Mouse (Mus musculus): Measurements from ENCODE around the gene Tspan32. TPM values are rescaled to one million over a fixed set of nuclear protein-coding genes. Genes with fewer than 3 reads are reported as not detected.

The Tspan32 gene
- polyA plus RNA-seq, 1 experiment from 2014 or later = 2.2 TPM

GRCm38 (mm10) chr7:142995630-142996338 is 9.1 kb upstream of the Tspan32 start:
- no peak overlapping the region for H3K9ac ChIP-seq
- no peak overlapping the region for H3K4me3 ChIP-seq (replicated peaks)
- H3K27me3 ChIP-seq (replicated peaks) = no peaks in the 10 kb centered on the region
- no peaks in the 10 kb centered on the region for H3K9me3 ChIP-seq
- no peak overlapping the region for H3K27ac ChIP-seq
- ATAC-seq = peak; percentile 62; the same call in 1 of the 2 replicates
- WGBS = 66% methylated on average over 3 of the region's 3 CpGs
- H3K4me1 ChIP-seq (replicated peaks) = no peaks in the 10 kb centered on the region
- no peak overlapping the region for H3K4me2 ChIP-seq (replicated peaks)
- H3K36me3 ChIP-seq = no peaks in the 10 kb centered on the region

- no peak for ATAC-seq
- Histone ChIP-seq H3K36me3 (no peaks in the 10 kb centered on the region), H3K27ac (no peak overlapping the region), H3K9me3 (no peaks in the 10 kb centered on the region), H3K4me2 (replicated peaks) (no peak overlapping the region), H3K27me3 (replicated peaks) (no peaks in the 10 kb centered on the region), H3K4me1 (replicated peaks) (no peaks in the 10 kb centered on the region), H3K9ac (no peak overlapping the region), H3K4me3 (replicated peaks) (no peak overlapping the region)
- 80% methylated on average over 2 of the region's 2 CpGs for WGBS
Observed at GRCm38 (mm10) chr7:142996998-142997397, 7.8 kb upstream of the Tspan32 start.

- no peaks in the 10 kb centered on the region for H3K4me1 ChIP-seq (replicated peaks)
- H3K9me3 ChIP-seq = no peaks in the 10 kb centered on the region
- ATAC-seq = no peak
- no peaks in the 10 kb centered on the region for H3K36me3 ChIP-seq
- H3K4me3 ChIP-seq (replicated peaks) = no peak overlapping the region
- no peak overlapping the region for H3K4me2 ChIP-seq (replicated peaks)
- WGBS = 31% methylated on average over 3 of the region's 3 CpGs
- H3K9ac ChIP-seq = no peak overlapping the region
- no peak overlapping the region for H3K27ac ChIP-seq
- no peaks in the 10 kb centered on the region for H3K27me3 ChIP-seq (replicated peaks)
Observed at GRCm38 (mm10) chr7:142997403-142998150, 7.3 kb upstream of the Tspan32 start.

- no peaks in the 10 kb centered on the region for H3K9me3 ChIP-seq
- WGBS = 31% methylated on average over 3 of the region's 3 CpGs
- no peak overlapping the region for H3K9ac ChIP-seq
- no peaks in the 10 kb centered on the region for H3K27me3 ChIP-seq (replicated peaks)
- ATAC-seq = no peak; the same call in 1 of the 2 replicates
- H3K4me1 ChIP-seq (replicated peaks) = peaks cover 7% of the 10 kb centered on the region; the same call in 1 of the 2 replicates
- H3K36me3 ChIP-seq = no peaks in the 10 kb centered on the region
- H3K4me3 ChIP-seq (replicated peaks) = no peak overlapping the region
- H3K4me2 ChIP-seq (replicated peaks) = no peak overlapping the region
- no peak overlapping the region for H3K27ac ChIP-seq
Observed at GRCm38 (mm10) chr7:143002679-143003078, 2.2 kb upstream of the Tspan32 start.

- WGBS = 86% methylated on average over 6 of the region's 6 CpGs
- 0 out of 2 replicates have a peak overlapping the region, but pooled peaks have one; percentile 5 for H3K4me2 ChIP-seq (replicated peaks)
- peaks cover 27% of the 10 kb centered on the region for H3K4me1 ChIP-seq (replicated peaks)
- no peak overlapping the region for H3K9ac ChIP-seq
- no peaks in the 10 kb centered on the region for H3K27me3 ChIP-seq (replicated peaks)
- H3K36me3 ChIP-seq = no peaks in the 10 kb centered on the region
- H3K9me3 ChIP-seq = no peaks in the 10 kb centered on the region
- no peak overlapping the region for H3K4me3 ChIP-seq (replicated peaks)
- H3K27ac ChIP-seq = 0 out of 2 replicates have a peak overlapping the region, but pooled peaks have one; percentile 1
- ATAC-seq = no peak
Observed at GRCm38 (mm10) chr7:143005344-143006096, 674 bp downstream of the Tspan32 start.

- H3K36me3 ChIP-seq = no peaks in the 10 kb centered on the region
- 83% methylated on average over 2 of the region's 2 CpGs for WGBS
- no peaks in the 10 kb centered on the region for H3K27me3 ChIP-seq (replicated peaks)
- 0 out of 2 replicates have a peak overlapping the region, but pooled peaks have one; percentile 1 for H3K27ac ChIP-seq
- no peak overlapping the region for H3K4me2 ChIP-seq (replicated peaks)
- no peak; the same call in 1 of the 2 replicates for ATAC-seq
- no peak overlapping the region for H3K9ac ChIP-seq
- no peak overlapping the region for H3K4me3 ChIP-seq (replicated peaks)
- H3K9me3 ChIP-seq = no peaks in the 10 kb centered on the region
- peaks cover 34% of the 10 kb centered on the region for H3K4me1 ChIP-seq (replicated peaks)
Observed at GRCm38 (mm10) chr7:143006097-143006755, 1.4 kb downstream of the Tspan32 start.

- Histone ChIP-seq H3K27ac (no peak overlapping the region), H3K4me3 (replicated peaks) (no peak overlapping the region), H3K9ac (no peak overlapping the region)
Observed at GRCm38 (mm10) chr7:143006756-143007598, 2.1 kb downstream of the Tspan32 start.

GRCm38 (mm10) chr7:143007599-143008369 is 2.9 kb downstream of the Tspan32 start:
- Histone ChIP-seq H3K36me3 (no peaks in the 10 kb centered on the region), H3K4me3 (replicated peaks) (no peak overlapping the region), H3K9me3 (no peaks in the 10 kb centered on the region), H3K27me3 (replicated peaks) (no peaks in the 10 kb centered on the region), H3K27ac (peak overlapping the region; percentile 87), H3K4me2 (replicated peaks) (peak overlapping the region; percentile 30), H3K4me1 (replicated peaks) (peaks cover 47% of the 10 kb centered on the region), H3K9ac (no peak overlapping the region)
- peak; percentile 79 for ATAC-seq
- WGBS = 42% methylated on average over 17 of the region's 17 CpGs

More at GRCm38 (mm10) chr7:143006756-143007598, 2.1 kb downstream of the Tspan32 start:
- Histone ChIP-seq H3K27me3 (replicated peaks) (no peaks in the 10 kb centered on the region), H3K9me3 (no peaks in the 10 kb centered on the region), H3K4me2 (replicated peaks) (no peak overlapping the region), H3K36me3 (no peaks in the 10 kb centered on the region), H3K4me1 (replicated peaks) (peaks cover 42% of the 10 kb centered on the region)
- 90% methylated on average over 8 of the region's 8 CpGs for WGBS
- no peak for ATAC-seq

- ATAC-seq = peak; percentile 59
- Histone ChIP-seq H3K36me3 (no peaks in the 10 kb centered on the region), H3K27ac (peak overlapping the region; percentile 87), H3K4me1 (replicated peaks) (peaks cover 48% of the 10 kb centered on the region), H3K4me3 (replicated peaks) (no peak overlapping the region), H3K27me3 (replicated peaks) (no peaks in the 10 kb centered on the region), H3K4me2 (replicated peaks) (peak overlapping the region; percentile 30), H3K9ac (no peak overlapping the region), H3K9me3 (no peaks in the 10 kb centered on the region)
- WGBS = 41% methylated on average over 8 of the region's 8 CpGs
Observed at GRCm38 (mm10) chr7:143008370-143008926, 3.6 kb downstream of the Tspan32 start.

- 45% methylated on average over 3 of the region's 4 CpGs for WGBS
- ATAC-seq = peak; percentile 48
- H3K9ac ChIP-seq = no peak overlapping the region
- H3K27me3 ChIP-seq (replicated peaks) = no peaks in the 10 kb centered on the region
- peak overlapping the region; percentile 30 for H3K4me2 ChIP-seq (replicated peaks)
- H3K36me3 ChIP-seq = no peaks in the 10 kb centered on the region
- peaks cover 55% of the 10 kb centered on the region for H3K4me1 ChIP-seq (replicated peaks)
- H3K9me3 ChIP-seq = no peaks in the 10 kb centered on the region
- H3K27ac ChIP-seq = peak overlapping the region; percentile 87
- no peak overlapping the region for H3K4me3 ChIP-seq (replicated peaks)
Observed at GRCm38 (mm10) chr7:143008996-143009665, 4.3 kb downstream of the Tspan32 start.

Measured in intestine, embryonic 15.5 days (tissue).